Mouse (Mus musculus): ENCODE data around the gene Trpt1. TPM values are rescaled to one million over a fixed set of nuclear protein-coding genes. Genes with fewer than 3 reads are reported as not detected.

Gene Trpt1
- total RNA-seq (2021): 10 to 100 TPM; 19.7 to 20.1 TPM
- long read RNA-seq, experiment 1, transcript Trpt1-201 (7 exons, 1,103 nt): minor isoform, 6 of 17 reads
- long read RNA-seq, experiment 1, transcript Trpt1-202 (6 exons, 972 nt): major isoform, 9 of 17 reads
- long read RNA-seq, experiment 1, partial matches to known transcripts: 0 of 17 reads
- long read RNA-seq, experiment 1, other reads (novel, unspliced or antisense): 2 of 17 reads
- long read RNA-seq, experiment 2, transcript Trpt1-201 (7 exons, 1,103 nt): major isoform, 11 of 23 reads
- long read RNA-seq, experiment 2, transcript Trpt1-202 (6 exons, 972 nt): minor isoform, 5 of 23 reads
- long read RNA-seq, experiment 2, partial matches to known transcripts: 2 of 23 reads
- long read RNA-seq, experiment 2, other reads (novel, unspliced or antisense): 5 of 23 reads

DNA sequence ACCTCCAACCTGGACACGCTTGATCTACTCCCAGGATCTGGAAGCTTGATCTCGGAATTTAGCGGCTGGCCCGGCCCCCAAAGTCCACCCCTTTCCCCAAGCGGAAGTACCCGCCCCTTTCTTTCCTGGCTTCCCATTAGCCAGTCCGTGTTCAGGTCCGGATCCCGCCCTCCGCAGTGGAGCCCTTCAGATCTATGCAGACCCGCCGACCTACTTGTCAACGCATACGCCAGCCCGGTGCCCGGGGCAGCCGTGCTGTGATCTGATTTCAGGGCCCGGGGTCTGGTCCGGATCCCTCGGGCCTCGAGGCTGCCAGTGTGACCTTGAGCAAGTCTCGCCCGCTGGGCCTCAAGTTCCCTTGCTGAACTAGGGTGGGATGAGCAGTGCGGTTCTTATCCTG lies at the start of gene Trpt1, which contains the start of gene Nudt22:
Trpt1 (plus strand) TSS at position 126 of the 400 bp plus-strand sequence.
Nudt22 (minus strand) TSS at position 112 of the 400 bp plus-strand sequence.
- intact Hi-C loops (cut with DNase I; ENCODE audit: low total_unique reads): no loop called here

GRCm38 (mm10) chr19:6947742-6948141 lies 48.2 kb upstream of the Trpt1 start:
- no peak for DNase-seq
- intact Hi-C loops (cut with DNase I; ENCODE audit: low total_unique reads): no loop called here

More for the DNA sequence above, at the start of gene Trpt1, which contains the start of gene Nudt22:
- DNase-seq: peak; percentile 90

DNA sequence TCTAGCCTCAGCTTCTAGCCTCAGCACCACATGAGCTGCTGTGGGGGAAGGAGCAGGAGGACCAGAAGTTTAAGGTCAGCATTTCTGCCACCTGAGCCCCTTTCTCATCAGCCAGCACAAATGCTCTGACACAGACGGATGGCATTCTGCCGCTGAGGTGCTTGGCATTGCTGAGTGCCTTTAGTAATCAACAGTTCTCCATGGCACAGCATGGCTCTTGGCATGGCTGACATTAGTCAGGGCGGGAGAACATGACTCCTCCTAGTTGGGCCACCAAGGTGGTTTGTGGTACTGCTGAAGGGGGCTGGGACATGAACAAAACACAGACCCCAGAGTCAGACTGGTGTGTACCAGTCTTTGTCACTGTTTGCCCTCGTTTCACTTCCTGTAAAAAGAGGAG lies 47.7 kb upstream of the Trpt1 start:
- intact Hi-C loops (cut with DNase I; ENCODE audit: low total_unique reads): no loop called here
- DNase-seq: no peak

- no peak for DNase-seq
- intact Hi-C loops (cut with DNase I; ENCODE audit: low total_unique reads): no loop called here
Observed at GRCm38 (mm10) chr19:6949532-6949931, 46.4 kb upstream of the Trpt1 start.

DNA sequence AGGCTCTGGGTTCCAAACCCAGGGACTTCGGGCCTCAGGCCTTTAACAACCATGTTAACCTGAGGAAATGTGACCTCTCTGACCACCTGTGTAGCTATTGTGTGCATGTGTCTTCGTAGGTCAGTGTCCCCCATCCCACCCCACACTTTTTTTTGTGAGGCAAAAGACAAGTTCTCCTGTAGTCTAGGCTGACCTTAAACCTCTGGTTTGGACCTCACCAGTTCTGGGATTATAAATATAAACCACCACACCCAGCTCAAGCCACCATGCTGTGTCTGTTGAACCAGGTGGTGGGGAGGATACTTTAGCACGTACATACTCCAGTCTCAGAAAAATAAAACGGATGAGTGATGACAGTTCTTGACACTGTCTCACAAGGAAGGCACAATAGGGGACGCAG lies 46.0 kb upstream of the Trpt1 start:
- intact Hi-C loops (cut with DNase I; ENCODE audit: low total_unique reads): no loop called here
- no peak for DNase-seq

DNA sequence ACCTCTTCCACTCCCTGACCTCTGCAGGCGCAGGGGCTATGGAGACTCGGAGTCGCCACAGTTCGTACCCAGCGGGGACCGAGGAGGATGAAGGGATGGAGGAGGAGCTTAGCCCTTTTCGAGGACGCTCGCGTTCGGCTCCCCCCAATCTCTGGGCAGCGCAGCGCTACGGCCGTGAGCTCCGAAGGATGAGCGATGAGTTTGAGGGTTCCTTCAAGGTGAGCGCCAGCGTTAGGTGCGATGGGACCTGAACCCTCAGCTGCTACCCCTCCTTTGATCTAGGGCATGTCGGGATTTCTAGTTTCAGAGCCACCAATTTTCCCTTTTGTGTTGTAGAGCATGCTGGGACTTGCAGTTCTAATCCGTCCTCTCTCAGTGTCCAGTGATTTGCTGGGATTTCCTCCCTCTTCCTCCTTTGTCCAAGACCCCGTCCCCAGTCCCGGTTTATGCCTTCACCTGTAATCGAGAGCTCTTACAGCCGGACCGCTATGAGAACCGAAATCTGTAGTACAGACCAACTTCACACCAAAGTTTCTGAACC lies 45.2 kb upstream of the Trpt1 start:
- intact Hi-C loops (cut with DNase I; ENCODE audit: low total_unique reads): no loop called here
- no peak for DNase-seq

- intact Hi-C loops (cut with DNase I; ENCODE audit: low total_unique reads): no loop called here
Observed at GRCm38 (mm10) chr19:6951381-6951968, 44.5 kb upstream of the Trpt1 start.

DNA sequence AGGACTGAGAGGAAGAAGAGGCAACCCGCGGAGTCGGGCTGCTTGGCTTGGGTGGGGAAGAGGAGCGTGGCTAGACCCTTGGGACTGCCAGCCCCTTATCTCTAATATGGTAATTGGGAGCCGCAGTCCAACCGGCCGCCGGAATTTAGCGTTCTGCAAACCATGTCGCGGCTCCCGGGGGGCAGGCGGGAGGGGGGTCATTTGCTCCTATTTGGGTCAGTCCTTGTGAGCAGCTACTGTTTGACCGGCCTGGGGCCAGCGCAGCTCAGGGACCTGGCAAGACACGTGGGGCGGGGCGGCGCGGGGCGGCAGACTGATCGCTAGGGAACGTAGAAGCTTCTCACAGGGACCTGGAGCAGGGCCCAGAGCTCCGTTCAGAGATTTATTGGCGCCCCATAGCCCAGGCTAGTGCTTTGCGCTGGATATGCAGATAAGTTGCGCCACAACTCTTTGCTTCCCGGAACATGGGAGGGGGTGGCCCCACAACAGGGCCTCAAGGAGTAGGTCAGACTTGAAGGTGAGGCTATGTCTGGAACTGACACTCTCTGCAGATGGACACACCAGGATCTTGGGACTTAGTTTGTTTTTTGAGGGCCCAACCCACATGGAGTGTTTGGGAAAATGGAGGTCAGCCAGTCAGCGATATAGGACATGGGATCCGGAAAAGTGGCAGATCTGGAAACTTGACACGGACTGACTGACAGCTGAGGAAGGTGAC lies 43.8 kb upstream of the Trpt1 start:
- DNase-seq: peak; percentile 89
- intact Hi-C loops (cut with DNase I; ENCODE audit: low total_unique reads): no loop called here

More at GRCm38 (mm10) chr19:6951381-6951968, 44.5 kb upstream of the Trpt1 start:
- DNase-seq: peak; percentile 93

GRCm38 (mm10) chr19:6952712-6953037 lies 43.3 kb upstream of the Trpt1 start:
- intact Hi-C loops (cut with DNase I; ENCODE audit: low total_unique reads): no loop called here
- DNase-seq: no peak

DNA sequence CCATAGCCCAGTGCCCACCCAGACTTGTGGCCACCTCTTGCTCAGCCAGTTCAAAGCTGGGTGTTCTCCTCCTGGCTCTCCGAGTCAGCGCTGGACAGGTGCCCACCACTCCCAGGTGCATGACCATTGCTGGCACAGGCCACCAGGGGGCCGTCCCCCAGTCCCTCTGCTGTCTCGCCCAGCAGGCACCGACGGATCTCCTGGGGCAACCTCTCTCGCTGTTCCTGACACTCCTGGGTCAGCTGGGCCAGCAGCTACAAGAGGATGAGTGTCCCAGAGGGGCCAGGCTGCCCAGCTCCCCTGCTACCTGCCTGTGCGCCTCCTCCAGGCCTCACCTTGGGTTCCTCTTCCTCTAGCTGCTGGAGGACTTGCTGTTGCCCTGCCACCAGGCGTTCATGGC lies 41.9 kb upstream of the Trpt1 start:
- peak; percentile 52 for DNase-seq
- intact Hi-C loops (cut with DNase I; ENCODE audit: low total_unique reads): no loop called here

GRCm38 (mm10) chr19:6955424-6955823 lies 40.5 kb upstream of the Trpt1 start:
- intact Hi-C loops (cut with DNase I; ENCODE audit: low total_unique reads): no loop called here

GRCm38 (mm10) chr19:6956461-6956860 lies 39.5 kb upstream of the Trpt1 start:
- DNase-seq: no peak
- intact Hi-C loops (cut with DNase I; ENCODE audit: low total_unique reads): no loop called here

More at GRCm38 (mm10) chr19:6955424-6955823, 40.5 kb upstream of the Trpt1 start:
- no peak for DNase-seq

DNA sequence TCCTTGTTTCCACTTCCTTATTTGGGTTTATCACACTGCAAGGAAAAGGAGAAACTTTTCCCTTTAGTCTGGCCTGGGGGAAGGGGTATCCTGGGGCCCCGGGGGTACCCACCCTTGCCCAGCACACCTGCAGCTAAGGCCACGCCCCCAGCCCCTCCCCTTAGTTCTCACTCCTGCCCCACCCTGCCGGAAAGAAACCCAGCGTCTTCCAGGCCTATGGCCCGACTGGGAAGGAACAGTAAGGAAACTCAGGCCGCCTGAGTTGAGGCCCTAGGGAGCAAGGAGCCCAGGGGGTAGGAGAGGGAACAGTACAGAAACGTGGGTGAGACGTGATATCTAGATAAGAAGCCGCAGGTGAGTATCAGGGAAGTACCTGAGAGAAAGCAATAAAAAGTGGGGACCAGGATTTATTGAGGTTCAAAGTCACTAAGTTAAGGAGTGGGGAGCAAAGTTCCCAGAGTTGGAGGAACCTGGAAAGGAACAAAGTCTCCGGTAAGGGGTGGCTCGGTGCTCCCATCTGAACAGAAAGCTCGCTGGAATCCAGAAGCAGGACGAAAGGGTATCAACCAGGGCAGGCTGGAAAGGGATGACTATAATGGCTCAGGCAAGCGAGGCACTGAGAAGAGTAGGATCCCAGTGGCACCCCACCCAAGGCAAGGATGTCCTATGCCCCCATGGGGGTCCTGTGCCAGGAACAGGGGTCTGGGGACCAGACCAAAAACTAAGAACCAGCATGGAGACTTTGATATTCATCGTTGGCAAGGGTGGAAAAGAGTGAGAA lies 27.2 kb upstream of the Trpt1 start:
- intact Hi-C loops (cut with DNase I; ENCODE audit: low total_unique reads): no loop called here
- DNase-seq: no peak

DNA sequence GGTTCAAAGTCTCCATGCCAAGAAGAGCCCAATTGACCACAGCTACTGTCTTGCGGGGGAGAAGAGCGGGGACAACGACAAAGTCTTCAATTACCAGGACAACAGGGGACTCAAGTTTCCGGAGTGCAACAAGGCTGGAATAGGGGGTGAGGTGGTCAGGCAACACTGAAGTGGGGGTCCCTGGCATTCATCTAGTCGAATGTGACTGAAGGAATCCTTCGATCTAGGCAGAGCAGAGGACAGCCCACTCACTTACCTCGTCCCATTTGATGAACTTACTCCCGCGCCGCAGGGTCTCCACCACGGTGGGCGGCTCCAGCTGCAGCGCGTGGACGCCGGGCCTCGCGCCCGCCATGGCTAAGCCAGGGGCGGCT lies 26.7 kb upstream of the Trpt1 start:
- DNase-seq: no peak
- intact Hi-C loops (cut with DNase I; ENCODE audit: low total_unique reads): no loop called here

DNA sequence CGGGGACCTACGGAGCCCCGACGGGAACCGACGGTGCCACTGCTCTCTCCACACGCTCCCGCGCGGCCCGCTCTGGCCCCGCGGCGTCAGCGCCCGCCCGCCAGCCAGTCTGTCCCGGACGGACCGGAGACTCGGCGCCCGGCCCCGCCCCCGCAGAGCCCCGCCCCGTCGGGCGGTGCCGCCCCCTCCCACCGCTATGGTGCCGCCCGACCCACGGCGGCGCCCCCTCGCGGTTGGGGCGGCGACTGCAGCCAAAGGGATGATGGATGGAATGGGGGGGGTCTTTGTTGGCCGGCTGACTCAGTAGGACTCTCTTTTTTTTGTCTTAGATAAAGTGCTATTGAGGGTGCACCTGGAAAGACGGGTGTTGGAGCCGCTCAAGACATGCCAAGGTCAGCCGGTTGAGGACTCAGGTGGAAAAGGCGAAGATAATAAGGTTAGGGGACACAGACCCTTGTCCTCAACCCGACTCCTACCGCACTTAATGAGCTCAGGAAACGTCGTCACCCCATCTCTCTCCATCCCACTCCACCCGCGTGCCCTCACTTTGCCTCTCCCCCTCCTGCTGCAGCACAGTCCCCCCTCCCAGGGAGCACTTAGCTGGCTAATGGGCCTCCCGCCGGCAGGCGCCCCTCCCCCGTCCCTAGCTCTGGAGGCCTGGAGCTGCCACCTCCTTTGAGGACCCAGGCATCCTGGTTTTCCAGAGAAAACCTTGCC lies 26.1 kb upstream of the Trpt1 start:
- intact Hi-C loops (cut with DNase I; ENCODE audit: low total_unique reads): no loop called here
- DNase-seq: peak; percentile 80

DNA sequence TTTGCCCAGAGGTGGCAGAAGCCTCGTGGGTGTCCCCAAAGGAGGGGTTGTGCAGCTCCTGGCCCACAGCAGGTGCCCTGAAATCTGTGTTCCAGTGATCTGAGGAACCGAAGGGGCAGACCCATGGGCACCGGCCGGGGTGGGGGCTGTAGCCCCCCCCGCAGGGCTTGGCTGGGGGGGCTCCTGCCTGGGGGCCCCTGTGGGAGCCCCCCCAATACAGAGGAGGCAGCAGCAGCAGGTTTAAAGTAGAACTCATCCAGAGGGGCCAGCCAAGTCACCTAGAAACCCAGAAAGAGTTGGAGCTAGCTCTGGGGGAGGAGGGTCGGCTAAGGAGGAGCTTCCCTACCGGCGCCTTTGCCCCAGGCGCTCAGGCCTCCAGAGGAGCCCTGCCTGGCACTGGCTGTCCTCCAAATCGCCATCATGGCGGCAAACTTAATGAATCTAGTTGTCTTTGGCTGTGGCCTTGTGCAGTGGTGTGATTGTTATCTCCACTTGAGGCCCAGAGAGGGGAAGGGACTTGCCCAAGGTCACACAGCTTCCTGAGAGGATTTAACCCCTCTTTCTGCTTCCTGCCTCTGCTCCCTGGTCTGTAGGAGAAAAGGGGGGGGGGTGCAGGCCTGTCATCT lies 25.4 kb upstream of the Trpt1 start:
- intact Hi-C loops (cut with DNase I; ENCODE audit: low total_unique reads): no loop called here
- no peak for DNase-seq

- intact Hi-C loops (cut with DNase I; ENCODE audit: low total_unique reads): no loop called here
Observed at GRCm38 (mm10) chr19:6971644-6972043, 24.3 kb upstream of the Trpt1 start.

DNA sequence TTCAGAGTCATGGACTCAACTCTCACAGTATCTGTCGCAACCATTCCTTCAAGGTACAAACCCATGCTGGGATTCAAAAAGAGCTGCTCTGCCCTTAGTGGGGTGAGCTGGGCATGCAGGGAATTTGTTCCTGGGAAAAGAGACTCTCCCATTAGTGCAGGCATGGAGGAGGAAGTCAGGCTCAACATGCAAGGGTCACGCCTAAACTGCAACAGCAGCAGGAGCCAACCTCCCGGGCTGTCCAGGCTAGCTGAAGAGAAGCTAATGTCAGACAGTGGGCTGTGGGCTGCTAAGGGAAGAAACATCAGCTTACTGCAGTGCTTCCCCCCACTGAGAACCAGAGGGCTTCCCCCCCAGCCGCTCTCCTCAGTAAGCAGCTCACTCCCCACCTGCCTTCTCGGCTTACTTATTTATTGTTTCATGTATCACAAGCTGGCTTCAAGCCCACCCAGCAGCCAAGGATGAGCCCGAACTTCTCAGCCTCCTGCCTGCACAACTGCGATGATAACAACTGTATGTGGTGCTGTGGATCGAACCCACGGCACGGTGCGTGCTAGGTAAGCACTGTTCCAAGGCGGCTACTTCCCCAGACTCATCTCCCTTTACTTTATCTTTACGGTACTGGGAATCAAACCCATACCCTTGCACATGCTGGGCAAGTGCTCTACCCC lies 23.5 kb upstream of the Trpt1 start:
- intact Hi-C loops (cut with DNase I; ENCODE audit: low total_unique reads): no loop called here

More at GRCm38 (mm10) chr19:6971644-6972043, 24.3 kb upstream of the Trpt1 start:
- DNase-seq: no peak

More for the DNA sequence above, 23.5 kb upstream of the Trpt1 start:
- DNase-seq: no peak
